Mouse (Mus musculus): ENCODE results near the gene Zfp91.

The Zfp91 gene

DNA sequence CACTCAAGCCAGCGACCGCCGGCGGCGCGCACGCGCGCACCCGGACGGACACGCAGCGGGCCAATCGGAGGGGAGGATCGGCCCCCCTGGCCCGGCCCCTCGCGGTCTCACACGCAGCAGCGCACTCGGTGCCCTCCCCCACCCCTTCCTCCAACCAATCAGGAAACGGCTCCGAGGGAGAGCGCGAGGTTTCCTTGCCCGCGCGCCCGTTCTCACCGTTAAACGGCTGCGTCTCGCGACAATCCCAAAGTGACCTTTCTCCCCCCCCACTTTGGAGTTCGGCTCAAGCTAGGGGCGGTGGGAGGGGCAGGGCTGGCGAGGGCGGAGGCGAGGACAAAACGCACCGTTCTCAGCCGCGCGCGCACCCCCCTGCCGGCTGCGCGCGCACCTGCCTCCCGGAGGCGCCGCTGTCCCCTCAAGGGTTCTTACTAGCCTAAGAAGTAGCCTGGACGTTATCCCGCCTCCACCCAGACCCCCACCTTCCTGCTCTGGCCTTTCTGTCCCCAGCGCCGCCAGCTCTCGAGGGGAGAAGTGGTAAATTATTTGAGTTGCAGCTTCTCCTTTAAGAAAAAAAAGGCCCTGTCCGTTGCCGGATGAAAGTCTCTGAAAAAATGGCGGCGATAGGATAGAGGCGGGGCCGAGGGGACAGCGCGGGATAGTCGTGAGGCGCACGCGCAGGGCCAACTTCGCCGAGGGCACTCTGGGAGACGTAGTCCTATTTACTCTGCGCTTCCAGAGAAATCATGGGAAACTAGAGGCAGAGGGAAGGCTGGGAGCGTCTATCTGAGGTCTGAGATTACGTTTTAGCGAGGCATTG, at the start of gene Zfp91, which contains the start of gene Lpxn:
TSS of gene Zfp91 (minus strand) at position 616 of the 817 bp plus-strand sequence.
TSS of gene Lpxn (plus strand) at position 683 of the 817 bp plus-strand sequence.
- in situ Hi-C loops (cut with MboI; ENCODE audit: low pct_unique_long_range_greater_than_20kb in 1 of 2, low sequenced_read_pairs in 2 of 2, unreplicated experiment in 1 of 2), result loop anchor here in 1 of 2 experiments (25.0 kb wide), 1 partner anchor 858 kb away; no protein-coding TSS in a partner anchor

DNA sequence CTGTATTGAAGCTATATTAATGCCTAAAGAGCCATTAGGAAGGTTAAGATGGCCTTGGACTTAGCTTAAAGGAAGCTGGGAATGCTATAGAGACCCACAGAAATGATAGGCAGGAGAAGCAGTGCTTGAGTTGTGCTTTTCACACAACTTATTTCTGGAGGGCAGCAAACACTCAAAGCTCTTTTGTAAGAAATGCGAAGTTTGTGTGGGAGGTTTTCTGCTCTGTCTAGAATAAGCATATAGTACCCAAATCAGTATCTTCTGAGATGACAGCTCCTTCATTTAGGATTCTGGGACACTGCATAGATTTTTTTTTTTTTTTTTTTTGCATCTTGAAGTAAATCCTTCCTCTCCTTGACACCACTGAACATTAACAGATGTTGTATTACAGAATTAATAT, 42.6 kb upstream of the Zfp91 start:
- in situ Hi-C loops (cut with MboI; ENCODE audit: low pct_unique_long_range_greater_than_20kb in 1 of 2, low sequenced_read_pairs in 2 of 2, unreplicated experiment in 1 of 2), result no loop called here

DNA sequence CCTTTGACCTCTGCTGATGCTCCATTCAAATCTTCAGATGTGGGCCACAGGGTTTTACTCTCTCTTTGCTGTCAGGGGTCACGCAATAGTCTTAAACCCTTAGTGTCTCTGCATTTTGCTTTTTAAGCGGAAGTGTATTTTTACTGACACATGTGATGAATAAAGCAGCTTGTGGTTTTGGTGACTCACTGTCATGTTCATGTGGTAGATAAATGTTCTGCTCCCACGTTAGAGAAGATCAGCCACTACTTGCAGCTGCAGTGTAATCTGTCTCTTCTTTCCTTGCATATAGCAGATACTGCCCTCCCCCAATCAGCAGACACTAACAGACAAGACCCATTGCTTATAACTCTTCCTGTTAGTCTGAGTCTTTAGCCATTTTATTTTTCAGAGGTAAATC, 37.7 kb upstream of the Zfp91 start:
- in situ Hi-C loops (cut with MboI; ENCODE audit: low pct_unique_long_range_greater_than_20kb in 1 of 2, low sequenced_read_pairs in 2 of 2, unreplicated experiment in 1 of 2), result no loop called here

DNA sequence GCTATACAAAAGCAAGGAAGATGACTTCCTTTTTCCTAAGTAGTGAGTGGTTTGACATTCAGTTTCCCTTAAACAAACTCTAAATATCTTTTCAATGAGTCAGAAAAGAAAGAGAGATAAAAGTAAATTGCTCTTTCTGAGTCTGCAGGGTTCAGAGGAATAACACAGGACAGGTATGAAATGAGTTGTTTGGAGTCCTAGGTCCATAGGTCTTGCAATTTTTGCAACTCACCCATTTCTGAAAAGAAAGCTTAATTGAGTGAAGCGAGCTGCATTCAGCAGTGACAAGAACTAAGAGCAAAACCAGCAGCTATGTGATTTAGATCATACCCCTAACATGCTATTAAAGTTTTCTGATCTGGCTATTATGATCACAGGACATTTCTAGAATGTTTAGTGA, 35.6 kb upstream of the Zfp91 start:
- in situ Hi-C loops (cut with MboI; ENCODE audit: low pct_unique_long_range_greater_than_20kb in 1 of 2, low sequenced_read_pairs in 2 of 2, unreplicated experiment in 1 of 2), result no loop called here

DNA sequence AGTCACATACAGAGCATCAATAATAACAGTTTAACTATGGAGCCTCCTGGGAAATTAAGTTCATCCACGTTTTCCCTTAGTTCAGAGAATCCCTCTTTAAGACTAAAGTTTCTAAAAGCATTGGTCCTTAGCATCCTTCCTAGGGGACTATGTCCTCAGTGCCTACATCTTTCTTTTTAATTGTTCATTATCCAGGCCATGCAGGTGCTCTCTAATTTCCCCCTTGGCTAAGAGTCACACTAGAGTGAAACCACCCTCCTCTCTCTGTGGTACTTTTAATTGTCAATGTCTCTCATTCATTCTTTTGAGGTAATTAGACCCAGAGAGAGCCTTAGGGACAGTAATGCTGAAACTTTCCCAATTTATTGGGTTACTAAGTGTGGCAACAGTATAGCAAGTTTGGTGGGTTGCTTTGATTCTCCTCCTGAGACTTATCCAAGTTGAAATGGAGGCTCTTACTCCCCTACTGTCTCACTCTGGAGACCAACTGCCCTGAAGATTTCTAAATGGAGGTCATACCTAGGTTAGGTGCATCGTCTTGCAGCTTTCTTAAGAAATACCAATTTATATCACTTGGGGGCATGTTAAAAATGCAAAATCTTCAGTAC, 35.0 kb upstream of the Zfp91 start:
- in situ Hi-C loops (cut with MboI; ENCODE audit: low pct_unique_long_range_greater_than_20kb in 1 of 2, low sequenced_read_pairs in 2 of 2, unreplicated experiment in 1 of 2), result no loop called here

DNA sequence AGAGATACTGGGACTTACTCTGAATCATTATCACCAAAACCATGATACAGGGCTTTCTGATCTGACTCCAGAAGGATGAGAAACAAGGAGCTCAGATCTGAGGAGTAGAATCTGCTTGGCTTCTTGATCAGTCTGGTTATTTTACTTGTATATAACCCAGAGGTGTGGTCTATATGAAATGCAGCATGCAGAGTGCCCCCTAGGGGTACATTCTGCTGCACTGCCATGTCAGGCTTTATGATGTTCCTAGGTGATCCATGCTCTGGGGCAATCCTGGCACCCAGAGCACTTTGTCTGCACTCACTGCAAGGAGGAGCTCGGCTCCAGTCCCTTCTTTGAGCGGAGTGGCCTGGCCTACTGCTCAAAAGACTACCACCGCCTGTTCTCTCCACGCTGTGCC, 28.6 kb upstream of the Zfp91 start:
- in situ Hi-C loops (cut with MboI; ENCODE audit: low pct_unique_long_range_greater_than_20kb in 1 of 2, low sequenced_read_pairs in 2 of 2, unreplicated experiment in 1 of 2), result loop anchor here in 1 of 2 experiments (25.0 kb wide), 2 partner anchors 237 to 312 kb away; partner anchors contain the start of genes Dtx4 and Gm4952

DNA sequence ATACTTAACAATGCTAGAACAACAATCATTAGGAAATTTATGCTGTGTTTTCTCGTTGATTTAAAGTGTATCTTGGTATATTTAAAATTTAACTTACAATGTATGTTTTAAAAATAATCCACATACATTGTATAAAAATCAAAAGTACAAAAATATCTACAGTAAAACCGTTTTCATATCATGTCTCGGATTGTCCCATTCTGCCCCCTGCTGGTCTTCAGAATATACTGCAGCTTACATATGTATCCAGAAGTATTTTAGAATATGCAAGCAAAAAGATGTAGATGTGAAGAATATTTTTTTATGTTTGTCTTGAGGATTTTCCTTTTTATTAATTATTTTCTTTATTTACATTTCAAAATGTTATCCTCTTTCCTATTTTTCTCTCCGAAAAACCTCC, 24.5 kb upstream of the Zfp91 start:
- in situ Hi-C loops (cut with MboI; ENCODE audit: low pct_unique_long_range_greater_than_20kb in 1 of 2, low sequenced_read_pairs in 2 of 2, unreplicated experiment in 1 of 2), result loop anchor here in 1 of 2 experiments (25.0 kb wide), 2 partner anchors 233 to 308 kb away; partner anchors contain the start of genes Dtx4 and Gm4952

DNA sequence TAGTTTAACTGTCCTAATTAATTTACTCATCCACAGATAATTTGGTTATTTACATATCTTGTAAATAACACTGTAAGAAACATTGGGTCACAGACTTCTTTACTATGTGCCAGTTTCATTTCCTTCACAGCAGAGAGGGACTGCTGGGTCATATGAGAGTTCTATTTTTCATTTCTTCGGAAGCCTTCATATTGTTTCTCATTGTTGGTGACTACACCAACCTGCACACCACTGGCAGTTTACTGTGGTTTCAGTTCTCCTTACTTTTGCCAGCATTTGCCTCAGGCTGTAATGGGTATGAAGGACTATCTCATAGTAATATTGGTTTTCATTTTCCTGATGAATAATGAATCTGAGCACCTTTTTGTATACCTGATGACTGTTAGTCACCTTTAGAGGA, 22.6 kb upstream of the Zfp91 start:
- in situ Hi-C loops (cut with MboI; ENCODE audit: low pct_unique_long_range_greater_than_20kb in 1 of 2, low sequenced_read_pairs in 2 of 2, unreplicated experiment in 1 of 2), result loop anchor here in 1 of 2 experiments (25.0 kb wide), 2 partner anchors 231 to 306 kb away; partner anchors contain the start of genes Dtx4 and Gm4952

DNA sequence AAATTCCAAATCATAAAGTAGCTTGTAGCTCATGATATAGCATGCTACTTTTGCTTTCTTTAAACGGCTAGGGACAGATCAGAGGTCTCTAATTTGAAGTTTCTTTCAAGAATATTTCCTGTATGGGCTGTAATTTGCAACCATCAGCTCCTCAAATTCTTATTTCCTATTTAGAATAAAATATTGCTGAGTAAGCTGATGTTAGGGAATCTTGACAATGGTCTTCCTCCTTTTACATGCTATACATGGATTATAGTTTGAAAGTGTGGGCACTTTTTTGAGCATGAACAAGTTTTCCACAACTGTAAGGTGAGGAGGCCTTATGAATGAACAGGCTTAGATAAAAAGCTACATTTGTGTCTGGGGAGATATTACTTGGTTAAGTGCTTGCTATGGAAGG, 18.0 kb upstream of the Zfp91 start:
- in situ Hi-C loops (cut with MboI; ENCODE audit: low pct_unique_long_range_greater_than_20kb in 1 of 2, low sequenced_read_pairs in 2 of 2, unreplicated experiment in 1 of 2), result loop anchor here in 1 of 2 experiments (25.0 kb wide), 2 partner anchors 227 to 302 kb away; partner anchors contain the start of genes Dtx4 and Gm4952

DNA sequence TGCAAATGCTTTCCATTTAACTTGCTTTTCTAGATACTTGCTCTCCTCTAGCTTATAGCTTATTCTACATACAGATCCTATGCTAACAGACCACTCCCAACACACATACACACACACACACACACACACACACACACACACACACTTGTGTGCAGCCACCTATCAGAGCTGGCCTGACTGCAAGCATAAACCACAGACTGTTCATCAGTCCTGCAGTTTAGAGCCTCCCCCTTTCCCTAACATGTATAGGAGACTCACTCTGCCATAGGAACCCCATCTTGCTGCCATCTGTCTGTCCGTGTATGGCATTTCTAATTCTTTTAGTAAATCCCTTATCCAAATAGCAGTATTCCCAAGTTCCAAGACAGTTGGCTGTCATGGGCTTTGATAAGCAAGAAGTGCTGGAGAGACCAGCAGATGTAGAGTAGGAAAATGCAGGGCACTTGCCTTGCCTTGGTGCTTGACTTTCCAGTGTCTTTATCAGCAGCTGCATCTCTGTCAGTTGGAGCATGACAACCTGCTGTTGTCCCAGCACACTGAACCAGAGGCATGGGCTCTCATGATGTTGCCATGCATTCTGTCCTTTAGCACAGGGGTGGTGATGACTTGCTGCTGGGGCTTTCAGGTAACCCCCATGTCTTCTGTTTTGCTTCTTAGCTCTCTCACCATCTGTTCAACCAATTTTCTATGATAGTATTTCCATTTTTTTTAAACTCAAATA, 16.9 kb upstream of the Zfp91 start:
- in situ Hi-C loops (cut with MboI; ENCODE audit: low pct_unique_long_range_greater_than_20kb in 1 of 2, low sequenced_read_pairs in 2 of 2, unreplicated experiment in 1 of 2), result loop anchor here in 1 of 2 experiments (25.0 kb wide), 2 partner anchors 226 to 301 kb away; partner anchors contain the start of genes Dtx4 and Gm4952

DNA sequence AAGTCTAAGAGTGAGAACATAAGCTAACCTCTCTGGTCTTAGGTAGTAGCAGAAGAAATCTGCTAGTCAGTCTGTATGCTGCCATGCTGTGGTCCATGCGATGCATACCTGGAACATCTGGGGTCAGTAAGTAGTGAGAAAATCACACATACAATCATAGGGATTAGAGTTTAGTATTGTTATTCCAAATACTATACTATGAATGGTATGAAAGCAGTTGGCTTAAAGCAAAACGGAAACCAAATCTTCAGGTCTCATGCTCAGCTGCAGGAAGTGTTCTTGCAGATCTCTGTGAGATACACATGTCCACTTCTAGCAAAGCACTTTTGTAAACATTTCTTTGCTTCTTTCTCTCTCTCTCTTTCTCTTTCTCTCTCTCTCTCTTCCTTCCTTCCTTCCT, 10.3 kb upstream of the Zfp91 start:
- in situ Hi-C loops (cut with MboI; ENCODE audit: low pct_unique_long_range_greater_than_20kb in 1 of 2, low sequenced_read_pairs in 2 of 2, unreplicated experiment in 1 of 2), result loop anchor here in 1 of 2 experiments (25.0 kb wide), 2 partner anchors 219 to 294 kb away; partner anchors contain the start of genes Dtx4 and Gm4952

DNA sequence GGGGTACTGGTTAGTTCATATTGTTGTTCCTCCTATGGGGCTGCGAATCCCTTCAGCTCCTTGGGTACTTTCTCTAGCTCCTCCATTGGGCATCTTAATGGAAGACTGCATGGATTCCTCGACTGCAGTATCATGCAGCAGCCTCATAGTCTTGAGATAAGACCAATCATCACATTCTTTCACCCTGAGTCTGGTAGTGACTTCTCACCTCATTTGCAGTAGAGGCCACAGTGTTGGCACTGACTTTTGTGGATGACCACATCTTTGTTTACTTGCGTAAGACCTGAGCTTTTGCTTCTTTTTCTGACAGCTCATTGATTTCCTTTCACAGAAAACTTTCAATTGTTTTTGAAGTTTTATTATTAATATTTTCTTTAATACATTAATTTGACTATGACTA, 9.8 kb upstream of the Zfp91 start:
- in situ Hi-C loops (cut with MboI; ENCODE audit: low pct_unique_long_range_greater_than_20kb in 1 of 2, low sequenced_read_pairs in 2 of 2, unreplicated experiment in 1 of 2), result loop anchor here in 1 of 2 experiments (25.0 kb wide), 2 partner anchors 218 to 293 kb away; partner anchors contain the start of genes Dtx4 and Gm4952

DNA sequence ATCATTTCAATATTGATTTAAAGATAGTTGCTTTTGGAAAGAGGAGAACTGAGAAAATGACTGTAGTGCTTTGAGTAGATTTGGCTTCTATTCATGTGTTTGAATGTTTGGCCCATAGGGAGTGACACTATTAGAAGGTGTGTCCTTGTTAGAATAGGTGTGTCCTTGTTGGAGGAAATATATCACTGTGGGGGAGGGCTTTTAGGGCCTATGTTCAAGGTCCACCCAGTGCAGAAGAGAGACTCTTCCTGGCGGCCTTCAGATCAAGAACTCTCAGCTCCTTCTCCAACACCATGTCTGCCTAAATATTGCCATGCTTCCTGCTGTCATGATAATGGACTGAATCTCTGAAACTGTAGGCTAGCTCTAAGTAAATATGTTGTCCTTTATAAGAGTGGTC, 8.3 kb upstream of the Zfp91 start:
- in situ Hi-C loops (cut with MboI; ENCODE audit: low pct_unique_long_range_greater_than_20kb in 1 of 2, low sequenced_read_pairs in 2 of 2, unreplicated experiment in 1 of 2), result loop anchor here in 1 of 2 experiments (25.0 kb wide), 2 partner anchors 217 to 292 kb away; partner anchors contain the start of genes Dtx4 and Gm4952

DNA sequence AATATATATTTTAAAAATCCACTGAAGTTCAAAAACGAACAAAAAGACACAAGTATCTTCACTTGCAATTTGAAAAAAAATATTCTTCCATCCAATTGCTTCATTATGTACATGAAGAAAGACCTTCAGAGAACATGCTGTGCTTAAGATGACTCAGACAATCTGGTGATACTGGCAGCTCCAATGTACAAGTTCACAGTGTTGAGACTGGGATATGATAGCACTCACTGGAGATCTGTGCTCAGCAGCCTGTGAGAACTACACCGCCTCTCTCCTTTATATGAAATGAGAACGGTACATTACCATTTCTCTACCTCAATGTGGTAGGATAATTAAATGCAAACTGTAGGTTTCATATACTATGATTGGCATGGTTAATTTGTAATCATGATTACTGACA, 6.9 kb upstream of the Zfp91 start:
- in situ Hi-C loops (cut with MboI; ENCODE audit: low pct_unique_long_range_greater_than_20kb in 1 of 2, low sequenced_read_pairs in 2 of 2, unreplicated experiment in 1 of 2), result loop anchor here in 1 of 2 experiments (25.0 kb wide), 2 partner anchors 216 to 291 kb away; partner anchors contain the start of genes Dtx4 and Gm4952

DNA sequence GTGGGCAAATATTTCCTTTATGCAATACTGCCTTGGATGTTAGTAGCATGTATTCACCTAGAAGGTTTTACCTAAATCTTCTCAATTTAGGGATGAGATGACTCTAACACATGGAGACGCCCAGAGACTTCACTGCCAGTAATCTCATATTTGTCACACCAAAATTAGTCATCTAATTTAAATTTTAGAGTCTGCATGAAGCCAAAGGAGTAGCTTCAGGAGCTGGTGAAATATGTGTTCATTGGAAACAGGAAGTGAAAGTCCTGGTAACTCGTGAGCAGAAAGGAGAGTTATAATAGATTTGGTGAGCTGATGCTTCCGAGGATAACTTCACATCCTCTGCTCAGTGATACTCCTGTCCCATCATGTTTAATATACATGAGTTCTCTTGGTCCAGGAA, 5.1 kb upstream of the Zfp91 start:
- in situ Hi-C loops (cut with MboI; ENCODE audit: low pct_unique_long_range_greater_than_20kb in 1 of 2, low sequenced_read_pairs in 2 of 2, unreplicated experiment in 1 of 2), result loop anchor here in 1 of 2 experiments (25.0 kb wide), 2 partner anchors 214 to 289 kb away; partner anchors contain the start of genes Dtx4 and Gm4952

DNA sequence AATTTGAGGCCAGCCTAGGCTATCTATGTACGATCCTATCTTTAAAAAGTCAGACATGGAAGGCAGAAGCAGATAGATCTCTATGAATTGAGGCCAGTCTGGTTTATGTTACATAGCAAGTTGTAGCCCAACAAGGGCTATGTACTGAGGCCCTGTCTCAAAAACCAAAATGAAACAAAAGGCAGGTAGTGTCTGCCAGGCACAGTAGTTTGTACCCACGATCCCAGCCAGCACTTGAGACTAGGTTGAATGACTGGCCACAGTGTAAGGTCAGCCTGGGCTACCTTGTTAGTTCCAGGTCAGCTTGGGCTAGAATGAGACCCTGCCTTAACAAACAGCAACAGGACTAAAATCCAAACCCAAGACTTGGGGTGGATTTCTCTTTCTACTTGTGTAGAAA, 4.7 kb upstream of the Zfp91 start:
- in situ Hi-C loops (cut with MboI; ENCODE audit: low pct_unique_long_range_greater_than_20kb in 1 of 2, low sequenced_read_pairs in 2 of 2, unreplicated experiment in 1 of 2), result loop anchor here in 1 of 2 experiments (25.0 kb wide), 2 partner anchors 213 to 288 kb away; partner anchors contain the start of genes Dtx4 and Gm4952

DNA sequence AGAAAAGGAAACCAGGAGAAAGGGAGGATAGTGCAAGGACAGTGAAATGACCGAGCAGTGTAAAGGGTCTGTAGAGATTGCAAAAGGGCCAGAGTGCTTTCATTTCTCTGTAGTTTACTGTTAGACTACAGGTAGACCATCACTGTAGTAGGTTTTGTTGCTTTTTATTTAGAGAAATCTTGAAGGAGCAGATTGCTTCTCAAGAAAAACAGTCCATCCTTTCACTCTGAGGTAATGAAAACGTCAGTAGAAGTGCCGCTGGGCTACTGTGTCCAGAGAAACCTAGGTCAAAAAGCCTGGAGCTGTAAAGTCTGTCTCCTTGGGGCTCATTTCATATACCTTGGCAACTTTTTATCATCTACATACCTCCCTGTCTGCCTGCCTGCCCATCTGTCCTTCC, 3.2 kb upstream of the Zfp91 start:
- in situ Hi-C loops (cut with MboI; ENCODE audit: low pct_unique_long_range_greater_than_20kb in 1 of 2, low sequenced_read_pairs in 2 of 2, unreplicated experiment in 1 of 2), result loop anchor here in 1 of 2 experiments (25.0 kb wide), 1 partner anchor 862 kb away; no protein-coding TSS in a partner anchor

DNA sequence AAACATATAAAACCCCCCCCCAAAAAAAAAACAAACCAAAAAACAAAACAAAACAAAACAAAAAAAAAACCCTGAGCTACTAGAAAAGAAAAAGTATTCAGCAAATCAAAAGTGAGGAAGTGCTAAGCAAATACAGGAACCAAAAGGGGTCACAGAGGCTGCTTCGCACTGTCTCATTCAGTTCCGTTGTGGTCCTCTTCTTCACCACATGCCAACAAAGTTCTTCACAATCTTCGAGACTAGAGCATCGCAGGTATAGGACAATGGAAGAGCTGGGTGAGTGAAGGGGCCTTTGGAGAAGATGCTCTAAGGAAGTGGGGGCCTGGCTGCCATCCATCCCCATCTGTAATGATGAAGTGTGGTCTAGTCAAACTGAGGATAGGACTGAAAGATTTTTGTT, 2.5 kb upstream of the Zfp91 start:
- in situ Hi-C loops (cut with MboI; ENCODE audit: low pct_unique_long_range_greater_than_20kb in 1 of 2, low sequenced_read_pairs in 2 of 2, unreplicated experiment in 1 of 2), result loop anchor here in 1 of 2 experiments (25.0 kb wide), 1 partner anchor 861 kb away; no protein-coding TSS in a partner anchor
